Mouse (Mus musculus): Measurements from ENCODE around the gene Ptgir. TPM values are rescaled to one million over a fixed set of nuclear protein-coding genes. Genes with fewer than 3 reads are reported as not detected.
A peak's percentile ranks its signal among the peaks of the same experiment; 100 is the strongest.

The Ptgir gene
- polyA plus RNA-seq, 1 experiment from 2014 or later, result 0.44 TPM

- peaks cover 28% of the 10 kb centered on the region for H3K4me1 ChIP-seq (ENCODE audit: control insufficient read depth, insufficient read depth, low read length)
- DNase-seq (ENCODE audit: low spot score), result no peak
- H3K9me3 ChIP-seq (ENCODE audit: control insufficient read depth, low read length), result no peaks in the 10 kb centered on the region
- 19% methylated on average over 9 of the region's 9 CpGs for WGBS
- H3K27me3 ChIP-seq (ENCODE audit: control insufficient read depth, insufficient read depth, low read length), result no peaks in the 10 kb centered on the region
- no peaks in the 10 kb centered on the region for H3K36me3 ChIP-seq (ENCODE audit: control insufficient read depth, insufficient read depth, low read length)
- H3K9ac ChIP-seq (ENCODE audit: low read length), result no peak overlapping the region
- peak; percentile 40; the same call in 1 of the 2 replicates for ATAC-seq (ENCODE audit: insufficient number of reproducible peaks, low FRiP score, low TSS enrichment, low read depth)
- H3K27ac ChIP-seq (replicated peaks; ENCODE audit: low read depth, low read length), result no peak overlapping the region
- no peak overlapping the region for H3K4me2 ChIP-seq (ENCODE audit: low read depth, severe bottlenecking)
- H3K4me3 ChIP-seq (ENCODE audit: low read depth, low read length), result no peak overlapping the region
Observed at GRCm38 (mm10) chr7:16905491-16906021, 734 bp upstream of the Ptgir start.

- DNase-seq (ENCODE audit: low spot score) (no peak), ATAC-seq (ENCODE audit: insufficient number of reproducible peaks, low FRiP score, low TSS enrichment, low read depth) (no peak)
- no peak overlapping the region for H3K27ac ChIP-seq (replicated peaks; ENCODE audit: low read depth, low read length)
- H3K4me2 ChIP-seq (ENCODE audit: low read depth, severe bottlenecking), result no peak overlapping the region
- H3K9ac ChIP-seq (ENCODE audit: low read length), result no peak overlapping the region
- no peak overlapping the region for H3K4me3 ChIP-seq (ENCODE audit: low read depth, low read length)
- no peaks in the 10 kb centered on the region for H3K27me3 ChIP-seq (ENCODE audit: control insufficient read depth, insufficient read depth, low read length)
- 93% methylated on average over 41 of the region's 41 CpGs for WGBS
- H3K9me3 ChIP-seq (ENCODE audit: control insufficient read depth, low read length), result no peaks in the 10 kb centered on the region
- peaks cover 22% of the 10 kb centered on the region for H3K4me1 ChIP-seq (ENCODE audit: control insufficient read depth, insufficient read depth, low read length)
- no peaks in the 10 kb centered on the region for H3K36me3 ChIP-seq (ENCODE audit: control insufficient read depth, insufficient read depth, low read length)
Observed at GRCm38 (mm10) chr7:16906889-16907559, 734 bp downstream of the Ptgir start.

- Histone ChIP-seq H3K4me3 (ENCODE audit: low read depth, low read length) (no peak overlapping the region), H3K9me3 (ENCODE audit: control insufficient read depth, low read length) (no peaks in the 10 kb centered on the region), H3K4me1 (ENCODE audit: control insufficient read depth, insufficient read depth, low read length) (peaks cover 21% of the 10 kb centered on the region), H3K27me3 (ENCODE audit: control insufficient read depth, insufficient read depth, low read length) (no peaks in the 10 kb centered on the region), H3K36me3 (ENCODE audit: control insufficient read depth, insufficient read depth, low read length) (no peaks in the 10 kb centered on the region), H3K27ac (replicated peaks; ENCODE audit: low read depth, low read length) (no peak overlapping the region), H3K9ac (ENCODE audit: low read length) (no peak overlapping the region), H3K4me2 (ENCODE audit: low read depth, severe bottlenecking) (no peak overlapping the region)
- ATAC-seq (ENCODE audit: insufficient number of reproducible peaks, low FRiP score, low TSS enrichment, low read depth) (no peak), DNase-seq (ENCODE audit: low spot score) (no peak)
- 77% methylated on average over 7 of the region's 7 CpGs for WGBS
Observed at GRCm38 (mm10) chr7:16907842-16908241, 1.6 kb downstream of the Ptgir start.

- Histone ChIP-seq H3K27me3 (ENCODE audit: control insufficient read depth, insufficient read depth, low read length) (no peaks in the 10 kb centered on the region), H3K9me3 (ENCODE audit: control insufficient read depth, low read length) (no peaks in the 10 kb centered on the region), H3K4me2 (ENCODE audit: low read depth, severe bottlenecking) (no peak overlapping the region), H3K9ac (ENCODE audit: low read length) (no peak overlapping the region), H3K27ac (replicated peaks; ENCODE audit: low read depth, low read length) (no peak overlapping the region), H3K4me3 (ENCODE audit: low read depth, low read length) (no peak overlapping the region), H3K36me3 (ENCODE audit: control insufficient read depth, insufficient read depth, low read length) (no peaks in the 10 kb centered on the region), H3K4me1 (ENCODE audit: control insufficient read depth, insufficient read depth, low read length) (peaks cover 21% of the 10 kb centered on the region)
- no peak for DNase-seq (ENCODE audit: low spot score)
- no peak for ATAC-seq (ENCODE audit: insufficient number of reproducible peaks, low FRiP score, low TSS enrichment, low read depth)
- 51% methylated on average over 11 of the region's 11 CpGs for WGBS
Observed at GRCm38 (mm10) chr7:16908367-16908766, 2.1 kb downstream of the Ptgir start.

GRCm38 (mm10) chr7:16908859-16909258 lies 2.6 kb downstream of the Ptgir start:
- WGBS, result 63% methylated on average over 11 of the region's 11 CpGs
- Histone ChIP-seq H3K4me1 (ENCODE audit: control insufficient read depth, insufficient read depth, low read length) (peaks cover 21% of the 10 kb centered on the region), H3K4me3 (ENCODE audit: low read depth, low read length) (no peak overlapping the region), H3K27me3 (ENCODE audit: control insufficient read depth, insufficient read depth, low read length) (no peaks in the 10 kb centered on the region), H3K27ac (replicated peaks; ENCODE audit: low read depth, low read length) (no peak overlapping the region), H3K4me2 (ENCODE audit: low read depth, severe bottlenecking) (no peak overlapping the region), H3K9me3 (ENCODE audit: control insufficient read depth, low read length) (no peaks in the 10 kb centered on the region), H3K36me3 (ENCODE audit: control insufficient read depth, insufficient read depth, low read length) (no peaks in the 10 kb centered on the region), H3K9ac (ENCODE audit: low read length) (no peak overlapping the region)
- ATAC-seq (ENCODE audit: insufficient number of reproducible peaks, low FRiP score, low TSS enrichment, low read depth) (no peak), DNase-seq (ENCODE audit: low spot score) (no peak)

- H3K27ac ChIP-seq (replicated peaks; ENCODE audit: low read depth, low read length), result no peak overlapping the region
Observed at GRCm38 (mm10) chr7:16909909-16910308, 3.6 kb downstream of the Ptgir start.

GRCm38 (mm10) chr7:16911904-16912303 lies 5.6 kb downstream of the Ptgir start:
- Histone ChIP-seq H3K4me1 (ENCODE audit: control insufficient read depth, insufficient read depth, low read length) (peaks cover 6% of the 10 kb centered on the region; the same call in 1 of the 2 replicates), H3K9ac (ENCODE audit: low read length) (no peak overlapping the region), H3K27me3 (ENCODE audit: control insufficient read depth, insufficient read depth, low read length) (no peaks in the 10 kb centered on the region), H3K36me3 (ENCODE audit: control insufficient read depth, insufficient read depth, low read length) (peaks cover 9% of the 10 kb centered on the region), H3K9me3 (ENCODE audit: control insufficient read depth, low read length) (no peaks in the 10 kb centered on the region), H3K4me3 (ENCODE audit: low read depth, low read length) (no peak overlapping the region), H3K27ac (replicated peaks; ENCODE audit: low read depth, low read length) (no peak overlapping the region), H3K4me2 (ENCODE audit: low read depth, severe bottlenecking) (no peak overlapping the region)
- ATAC-seq (ENCODE audit: insufficient number of reproducible peaks, low FRiP score, low TSS enrichment, low read depth) (no peak), DNase-seq (ENCODE audit: low spot score) (no peak)
- WGBS, result 94% methylated on average over 3 of the region's 3 CpGs

More at GRCm38 (mm10) chr7:16909909-16910308, 3.6 kb downstream of the Ptgir start:
- Histone ChIP-seq H3K4me2 (ENCODE audit: low read depth, severe bottlenecking) (no peak overlapping the region), H3K4me3 (ENCODE audit: low read depth, low read length) (no peak overlapping the region), H3K9ac (ENCODE audit: low read length) (no peak overlapping the region), H3K27me3 (ENCODE audit: control insufficient read depth, insufficient read depth, low read length) (no peaks in the 10 kb centered on the region), H3K9me3 (ENCODE audit: control insufficient read depth, low read length) (no peaks in the 10 kb centered on the region), H3K4me1 (ENCODE audit: control insufficient read depth, insufficient read depth, low read length) (peaks cover 21% of the 10 kb centered on the region), H3K36me3 (ENCODE audit: control insufficient read depth, insufficient read depth, low read length) (no peaks in the 10 kb centered on the region; the same call in 1 of the 2 replicates)
- 42% methylated on average over 10 of the region's 10 CpGs for WGBS
- DNase-seq (ENCODE audit: low spot score), result no peak
- ATAC-seq (ENCODE audit: insufficient number of reproducible peaks, low FRiP score, low TSS enrichment, low read depth), result no peak

GRCm38 (mm10) chr7:16912360-16912759 lies 6.1 kb downstream of the Ptgir start:
- Histone ChIP-seq H3K9ac (ENCODE audit: low read length) (no peak overlapping the region), H3K4me1 (ENCODE audit: control insufficient read depth, insufficient read depth, low read length) (peaks cover 6% of the 10 kb centered on the region; the same call in 1 of the 2 replicates), H3K4me3 (ENCODE audit: low read depth, low read length) (no peak overlapping the region), H3K36me3 (ENCODE audit: control insufficient read depth, insufficient read depth, low read length) (peaks cover 14% of the 10 kb centered on the region), H3K4me2 (ENCODE audit: low read depth, severe bottlenecking) (no peak overlapping the region), H3K27ac (replicated peaks; ENCODE audit: low read depth, low read length) (no peak overlapping the region), H3K9me3 (ENCODE audit: control insufficient read depth, low read length) (no peaks in the 10 kb centered on the region), H3K27me3 (ENCODE audit: control insufficient read depth, insufficient read depth, low read length) (no peaks in the 10 kb centered on the region)
- ATAC-seq (ENCODE audit: insufficient number of reproducible peaks, low FRiP score, low TSS enrichment, low read depth) (no peak), DNase-seq (ENCODE audit: low spot score) (no peak)
- WGBS, result 68% methylated on average over 6 of the region's 6 CpGs

Measured in limb, embryonic 11.5 days (tissue).